Mouse (Mus musculus) myocyte (in vitro differentiated cells): Measurements from ENCODE around the gene Tbx6.

ENCODE experiments used
- CEBPB ChIP-seq: IDR thresholded peaks from 2 replicates; pipeline ENCODE4 v1.6.1; 2011; ENCODE audit warnings: mild to moderate bottlenecking, moderate library complexity; ENCODE audit not compliant: poor library complexity, insufficient read depth, severe bottlenecking
- E2F4 ChIP-seq: IDR thresholded peaks from one replicate; pipeline ENCODE4 v1.6.1; 2011; ENCODE audit warnings: mild to moderate bottlenecking, control low read depth, moderate library complexity; ENCODE audit not compliant: insufficient read depth
- MAX ChIP-seq: IDR thresholded peaks from one replicate; pipeline ENCODE4 v1.6.1; 2011; ENCODE audit warnings: low read depth, mild to moderate bottlenecking, control low read depth
- MYOD1 ChIP-seq, 3 experiments: IDR thresholded peaks; one replicate each; pipeline ENCODE4 v1.6.1; 2011; ENCODE audit warnings: control low read depth in 2 of 3, low read depth in 2 of 3, mild to moderate bottlenecking in 2 of 3, moderate library complexity in 1 of 3; ENCODE audit not compliant: insufficient read length in 2 of 3, control insufficient read depth in 1 of 3
- MYOG ChIP-seq, 3 experiments: IDR thresholded peaks; one replicate each; pipeline ENCODE4 v1.6.1; 2011; ENCODE audit warnings: control low read depth in 2 of 3, low read depth in 2 of 3, mild to moderate bottlenecking in 2 of 3; ENCODE audit not compliant: insufficient read length in 2 of 3, control insufficient read depth in 1 of 3, insufficient read depth in 1 of 3
- POLR2A ChIP-seq: IDR thresholded peaks from one replicate; pipeline ENCODE4 v1.6.1; 2011; ENCODE audit warnings: low read depth, mild to moderate bottlenecking, control low read depth, moderate library complexity; ENCODE audit not compliant: insufficient read length
- POLR2AphosphoS2 ChIP-seq: IDR thresholded peaks from one replicate; pipeline ENCODE4 v1.6.1; 2011; ENCODE audit warnings: low read depth, control low read depth; ENCODE audit not compliant: insufficient read length
- SRF ChIP-seq: IDR thresholded peaks from one replicate; pipeline ENCODE4 v1.6.1; 2011; ENCODE audit warnings: low read depth; ENCODE audit not compliant: control insufficient read depth, insufficient read length
- TCF12 ChIP-seq: IDR thresholded peaks from one replicate; pipeline ENCODE4 v1.6.1; 2011; ENCODE audit warnings: mild to moderate bottlenecking, control low read depth; ENCODE audit not compliant: poor library complexity, insufficient read depth, severe bottlenecking
- TCF3 ChIP-seq: IDR thresholded peaks from one replicate; pipeline ENCODE4 v1.6.1; 2011; ENCODE audit warnings: low read depth, control low read depth; ENCODE audit not compliant: insufficient read length
- USF1 ChIP-seq: IDR thresholded peaks from one replicate; pipeline ENCODE4 v1.6.1; 2011; ENCODE audit warnings: low read depth, mild to moderate bottlenecking, control low read depth, moderate library complexity

DNA sequence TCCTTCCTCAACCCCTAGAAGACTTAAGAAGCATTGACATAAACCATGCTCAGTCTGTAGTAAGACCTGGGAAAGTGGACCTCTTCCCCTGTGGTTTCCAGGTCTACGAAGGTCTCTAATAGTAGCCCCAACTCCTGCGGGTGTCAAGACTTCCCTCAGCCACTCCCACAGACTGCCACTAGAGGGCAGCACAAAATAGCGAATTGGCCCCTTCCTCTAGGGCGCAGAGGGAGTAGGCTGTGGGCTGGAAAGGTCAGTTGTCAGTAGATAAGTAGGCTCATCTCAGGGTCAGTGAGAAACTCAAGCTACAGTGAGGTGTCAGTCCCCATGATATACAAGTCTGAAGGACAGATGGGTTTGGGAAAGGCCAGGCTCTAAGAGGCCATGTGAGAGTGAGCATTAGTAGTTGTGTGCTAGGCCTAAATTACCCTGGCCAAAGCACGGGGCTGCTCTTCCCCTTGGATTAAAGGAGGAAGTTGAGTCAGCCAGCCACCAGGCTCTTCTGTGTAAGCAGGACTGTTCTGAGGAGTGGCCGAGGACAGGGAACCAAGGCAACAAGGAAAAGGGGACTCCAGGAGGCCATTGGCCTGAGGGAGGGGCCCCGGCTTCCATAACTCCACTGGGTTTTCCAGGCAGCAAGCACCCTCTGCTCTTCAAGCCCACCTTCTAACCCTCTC is 40.7 kb downstream of the Tbx6 start:
- TF ChIP-seq MAX: no peak
- no peak for TF ChIP-seq POLR2A
- TF ChIP-seq TCF12: no peak
- no peak for TF ChIP-seq MYOD1 (IDR thresholded peaks at IDR 0.05; ENCODE audit: control insufficient read depth in 1 of 3, insufficient read length in 2 of 3, low read depth in 2 of 3)
- TF ChIP-seq POLR2AphosphoS2: no peak
- no peak for TF ChIP-seq MYOG (IDR thresholded peaks at IDR 0.05; ENCODE audit: control insufficient read depth in 1 of 3, insufficient read depth in 1 of 3, insufficient read length in 2 of 3, low read depth in 2 of 3)
- no peak for TF ChIP-seq CEBPB
- no peak for TF ChIP-seq E2F4
- no peak for TF ChIP-seq TCF3
- TF ChIP-seq USF1: no peak
- TF ChIP-seq SRF: no peak
